Mouse (Mus musculus) megakaryocyte, adult 5-6 weeks (primary cell): ENCODE data around the gene Tsku. TPM values are rescaled to one million over a fixed set of nuclear protein-coding genes. Genes with fewer than 3 reads are reported as not detected.

Source experiments
- total RNA-seq, 2 experiments: library from RNA; stranded (forward) in 1 of 2; stranded (reverse) in 1 of 2; fragments of 153-499, 151-499 nt in 1 of 2; fragments of 221-1000, 200-1000 nt in 1 of 2; gene quantifications; 2 replicates each; pipeline versions ENCODE4 v1.2.3 to v1.2.4; 2015 to 2017

The Tsku gene
- total RNA-seq, 2 experiments from 2014 or later = 0.07 TPM; not detected in 1

Other genes with a start within 250 kb of the Tsku start
- 7.3 and 8.4 TPM in 2 replicates for gene Myo7a, start 241.8 kb downstream of the Tsku start, total RNA-seq (2015)
- gene Myo7a, start 241.8 kb downstream of the Tsku start, total RNA-seq (2017) = 12.7 and 13.9 TPM in 2 replicates
- not detected in 2 replicates for gene Omp, start 215.8 kb downstream of the Tsku start, total RNA-seq (2015)
- gene Omp, start 215.8 kb downstream of the Tsku start, total RNA-seq (2017) = not detected in 2 replicates
- gene Capn5, start 183.1 kb downstream of the Tsku start, total RNA-seq (2015) = 1.1 TPM in 2 replicates
- gene Capn5, start 183.1 kb downstream of the Tsku start, total RNA-seq (2017) = 0.73 and 0.89 TPM in 2 replicates
- gene B3gnt6, start 161.8 kb downstream of the Tsku start, total RNA-seq (2015) = 0.11 and 0.38 TPM in 2 replicates
- gene B3gnt6, start 161.8 kb downstream of the Tsku start, total RNA-seq (2017) = 0.28 and 0.59 TPM in 2 replicates
- 98.2 and 107 TPM in 2 replicates for gene Acer3, start 40.1 kb downstream of the Tsku start, total RNA-seq (2015)
- 84.2 and 85.4 TPM in 2 replicates for gene Acer3, start 40.1 kb downstream of the Tsku start, total RNA-seq (2017)
- gene Gucy2d, start 79.1 kb upstream of the Tsku start, total RNA-seq (2015) = not detected in 2 replicates
- not detected in 2 replicates for gene Gucy2d, start 79.1 kb upstream of the Tsku start, total RNA-seq (2017)
- not detected in 2 replicates for gene Lrrc32, start 128.0 kb upstream of the Tsku start, total RNA-seq (2015)
- gene Lrrc32, start 128.0 kb upstream of the Tsku start, total RNA-seq (2017) = not detected in 2 replicates